Mouse (Mus musculus): ENCODE results near the gene Polr1c. TPM values are rescaled to one million over a fixed set of nuclear protein-coding genes. Genes with fewer than 3 reads are reported as not detected.

Gene Polr1c
- polyA plus RNA-seq, 1 experiment: 39.5 TPM

- DNase-seq: peak; percentile 88
- TF ChIP-seq POLR2A (IDR thresholded peaks at IDR 0.05; ENCODE audit: borderline replicate concordance, extremely low read depth, low read depth, low read length): peak; percentile 64; the same call in 1 of the 2 replicates
- TF ChIP-seq CTCF (IDR thresholded peaks at IDR 0.05; ENCODE audit: insufficient read depth, low read length): no peak
- Histone ChIP-seq H3K4me3 (replicated peaks; ENCODE audit: extremely low read depth, low read depth, low read length) (peak within 1 kb of the TSS; percentile 84), H3K4me1 (ENCODE audit: control insufficient read depth, insufficient read depth, low read length) (peaks cover 2% of the 10 kb centered on the region; the same call in 1 of the 2 replicates)
- WGBS: under 1% methylated on average over 65 of the region's 66 CpGs
These were observed 45.3 kb downstream of the Polr1c start, which contains the start of the genes Polh and Xpo5 for GRCm38 (mm10) chr17:46202421-46203071. Gene Polh (minus strand): TSS chr17:46202645. Gene Xpo5 (plus strand): TSS chr17:46202782.

- WGBS: 29% methylated on average over 6 of the region's 6 CpGs
- TF ChIP-seq POLR2A (IDR thresholded peaks at IDR 0.05; ENCODE audit: borderline replicate concordance, extremely low read depth, low read depth, low read length) (no peak), CTCF (IDR thresholded peaks at IDR 0.05; ENCODE audit: insufficient read depth, low read length) (no peak)
- Histone ChIP-seq H3K4me1 (ENCODE audit: control insufficient read depth, insufficient read depth, low read length) (peaks cover 2% of the 10 kb centered on the region; the same call in 1 of the 2 replicates), H3K4me3 (replicated peaks; ENCODE audit: extremely low read depth, low read depth, low read length) (no peak overlapping the region)
- DNase-seq: no peak
These were observed 46.7 kb downstream of the Polr1c start for GRCm38 (mm10) chr17:46201151-46201550.

Other genes starting within 250 kb of the Polr1c start
- gene Vegfa, start 215.7 kb downstream of the Polr1c start, polyA plus RNA-seq (2012; rRNA removed): 1,228 and 1,453 TPM in 2 replicates
- gene Mrps18a, start 137.1 kb downstream of the Polr1c start, polyA plus RNA-seq (2012; rRNA removed): 41.3 and 44.9 TPM in 2 replicates
- 26.0 and 28.1 TPM in 2 replicates for gene Rsph9, start 103.8 kb downstream of the Polr1c start, polyA plus RNA-seq (2012; rRNA removed)
- gene Mad2l1bp, start 94.5 kb downstream of the Polr1c start, polyA plus RNA-seq (2012; rRNA removed): 13.1 and 13.8 TPM in 2 replicates
- 134 and 161 TPM in 2 replicates for gene Gtpbp2, start 87.0 kb downstream of the Polr1c start, polyA plus RNA-seq (2012; rRNA removed)
- 3.4 and 4.2 TPM in 2 replicates for gene Polh, start 45.4 kb downstream of the Polr1c start, polyA plus RNA-seq (2012; rRNA removed)
- gene Xpo5, start 45.3 kb downstream of the Polr1c start, polyA plus RNA-seq (2012; rRNA removed): 15.2 and 19.6 TPM in 2 replicates
- gene Yipf3, start within 50 bp of the Polr1c start, polyA plus RNA-seq (2012; rRNA removed): 208 and 209 TPM in 2 replicates
- 6.8 TPM in 2 replicates for gene Lrrc73, start 5.5 kb upstream of the Polr1c start, polyA plus RNA-seq (2012; rRNA removed)
- 45.2 TPM in 2 replicates for gene Tjap1, start 35.0 kb upstream of the Polr1c start, polyA plus RNA-seq (2012; rRNA removed)
- gene Dlk2, start 49.4 kb upstream of the Polr1c start, polyA plus RNA-seq (2012; rRNA removed): 0.54 and 3.1 TPM in 2 replicates
- gene Abcc10, start 80.3 kb upstream of the Polr1c start, polyA plus RNA-seq (2012; rRNA removed): 13.1 and 15.1 TPM in 2 replicates
- gene Zfp318, start 135.7 kb upstream of the Polr1c start, polyA plus RNA-seq (2012; rRNA removed): 11.2 and 12.5 TPM in 2 replicates
- 3.3 and 6.8 TPM in 2 replicates for gene Crip3, start 180.9 kb upstream of the Polr1c start, polyA plus RNA-seq (2012; rRNA removed)
- gene Slc22a7, start 190.4 kb upstream of the Polr1c start, polyA plus RNA-seq (2012; rRNA removed): not detected in 2 replicates
- 0.17 and 0.19 TPM in 2 replicates for gene Ttbk1, start 239.6 kb upstream of the Polr1c start, polyA plus RNA-seq (2012; rRNA removed)
- gene Dnph1, start 248.7 kb upstream of the Polr1c start, polyA plus RNA-seq (2012; rRNA removed): 0.78 and 2.0 TPM in 2 replicates